Mouse (Mus musculus): ENCODE data around the gene Sclt1. TPM values are rescaled to one million over a fixed set of nuclear protein-coding genes. Genes with fewer than 3 reads are reported as not detected.
A peak's percentile ranks its signal among the peaks of the same experiment; 100 is the strongest.
"Not testable (repeated sequence)": the region's sequence is repeated elsewhere in the genome, so short reads cannot be mapped to it uniquely, and the experiment has no call there.

Gene Sclt1
- 21.4 and 22.5 TPM in 2 replicates for polyA plus RNA-seq (2015; fragmentation: Nextera tagmentation; extraction: Ambion mirVana)

DNA sequence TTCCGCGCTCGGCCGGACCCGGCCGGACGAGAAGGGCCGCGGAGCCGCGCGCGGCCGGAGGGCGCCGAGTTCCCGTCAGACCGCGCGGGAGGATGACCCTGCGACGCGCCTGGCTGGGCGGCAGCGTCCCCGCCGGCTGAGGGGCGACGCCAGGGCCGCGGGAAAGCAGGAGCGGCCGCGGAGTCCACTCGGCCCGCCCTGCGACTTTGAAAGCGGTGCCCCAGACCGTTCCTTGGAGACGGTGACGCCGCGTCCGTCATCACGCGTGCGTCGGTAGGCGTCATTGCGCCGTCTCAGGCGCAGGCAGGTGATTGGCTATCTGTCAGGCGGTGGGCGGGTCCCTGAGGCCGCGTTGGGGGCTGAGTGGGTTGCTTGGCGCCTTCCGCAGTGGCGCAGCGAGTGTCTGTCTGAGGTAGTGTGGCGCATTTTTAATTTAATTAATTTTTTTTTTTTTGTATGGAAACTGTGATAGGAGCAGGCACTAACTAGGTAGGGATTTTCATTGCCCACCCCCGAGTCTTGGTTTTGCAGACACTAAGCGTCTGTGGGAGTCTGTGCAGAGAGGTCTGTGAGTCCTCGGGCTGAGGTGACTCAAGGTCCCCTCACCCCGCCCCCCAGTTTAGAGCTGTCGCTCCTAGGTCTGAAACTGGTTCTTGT is at the start of gene Sclt1, which contains the start of gene D3Ertd751e:
Gene Sclt1, minus strand, starts transcription at position 237 of the 657 bp plus-strand sequence.
Gene D3Ertd751e, plus strand, starts transcription at position 334 of the 657 bp plus-strand sequence.
- ATAC-seq (ENCODE audit: low read depth), result peak; percentile 99
- under 1% methylated on average over 66 of the region's 66 CpGs for WGBS
- no peaks in the 10 kb centered on the region for H3K9me3 ChIP-seq
- H3K27me3 ChIP-seq, result no peaks in the 10 kb centered on the region
- no peaks in the 10 kb centered on the region for H3K36me3 ChIP-seq
- H3K27ac ChIP-seq (replicated peaks), result peak within 1 kb of the TSS; percentile 95
- H3K4me1 ChIP-seq (replicated peaks), result peaks cover 25% of the 10 kb centered on the region
- H3K4me3 ChIP-seq, result peak within 1 kb of the TSS; percentile 83
- H3K9ac ChIP-seq, result peak within 1 kb of the TSS; percentile 92
- H3K4me2 ChIP-seq, result peak within 1 kb of the TSS; percentile 78

DNA sequence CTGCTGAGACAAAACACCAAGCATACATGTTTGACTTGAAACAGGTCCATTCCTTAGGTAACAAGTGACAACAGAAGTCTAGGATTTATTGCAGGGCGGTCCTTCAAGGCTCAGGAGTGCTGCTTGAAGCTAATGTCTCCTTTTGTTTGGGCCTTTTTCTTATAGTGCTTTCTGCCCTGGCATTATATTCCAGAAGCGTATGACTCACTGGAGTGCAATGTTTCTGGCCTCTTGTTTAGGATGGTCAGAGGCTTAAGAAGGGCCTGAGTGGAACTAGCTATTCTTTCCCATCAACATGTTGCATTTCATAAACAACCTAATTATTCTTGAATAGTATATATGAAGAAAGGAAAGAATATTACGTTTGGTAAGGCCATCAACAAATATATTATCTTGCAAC is 19.8 kb upstream of the Sclt1 start:
- Histone ChIP-seq H3K4me1 (replicated peaks) (no peaks in the 10 kb centered on the region), H3K4me2 (no peak overlapping the region), H3K27ac (replicated peaks) (no peak overlapping the region), H3K9me3 (0 out of 2 replicates have a peak, but pooled peaks cover 3% of the 10 kb centered on the region), H3K4me3 (no peak overlapping the region), H3K9ac (no peak overlapping the region), H3K36me3 (no peaks in the 10 kb centered on the region), H3K27me3 (no peaks in the 10 kb centered on the region)
- no peak for ATAC-seq (ENCODE audit: low read depth)
- 87% methylated on average over 3 of the region's 3 CpGs for WGBS

DNA sequence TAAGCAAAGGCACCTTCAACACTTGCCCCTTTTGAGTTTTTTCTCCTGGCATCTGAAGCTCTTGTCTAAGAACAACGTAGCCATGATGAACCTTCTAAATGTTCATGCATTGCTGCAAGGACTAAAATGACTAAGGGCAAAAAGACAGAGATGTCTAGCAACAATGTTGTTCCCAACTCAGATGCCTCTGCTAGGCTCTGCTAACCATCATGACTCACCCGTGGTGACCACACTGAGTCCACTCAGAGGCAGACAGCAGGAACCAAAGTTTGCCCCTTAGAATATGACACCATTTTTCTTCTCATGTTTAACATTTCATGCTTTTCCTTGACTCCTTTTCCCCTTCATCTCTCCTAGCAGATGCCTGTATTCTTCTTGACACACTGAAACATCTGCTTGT is 12.2 kb upstream of the Sclt1 start:
- 84% methylated on average over 2 of the region's 2 CpGs for WGBS
- H3K36me3 ChIP-seq, result no peaks in the 10 kb centered on the region
- no peak for ATAC-seq (ENCODE audit: low read depth)

DNA sequence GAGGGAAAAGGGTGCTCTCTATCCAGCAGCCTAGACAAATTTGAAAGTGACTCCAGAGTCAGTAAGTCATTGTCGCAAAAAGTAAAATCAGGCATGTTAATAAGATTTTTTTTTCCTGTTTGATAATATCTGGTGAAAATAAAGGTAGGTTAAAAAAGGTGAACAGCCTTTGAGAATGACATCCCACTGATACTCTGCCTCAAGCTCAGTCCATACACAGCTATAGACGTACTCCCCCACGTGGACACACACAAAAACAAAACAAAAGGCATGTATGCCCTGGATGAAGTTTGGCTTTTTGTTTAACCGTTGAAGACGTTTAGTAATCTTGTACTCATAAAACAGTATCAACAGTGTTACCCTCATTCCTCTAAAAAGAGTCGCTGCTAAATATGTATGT is 1.1 kb upstream of the Sclt1 start:
- Histone ChIP-seq H3K9ac (peak overlapping the region; percentile 92; the same call in 1 of the 2 replicates), H3K36me3 (no peaks in the 10 kb centered on the region), H3K27me3 (no peaks in the 10 kb centered on the region), H3K4me2 (peak overlapping the region; percentile 61), H3K4me3 (peak overlapping the region; percentile 83; the same call in 1 of the 2 replicates), H3K4me1 (replicated peaks) (peaks cover 25% of the 10 kb centered on the region), H3K27ac (replicated peaks) (no peak overlapping the region), H3K9me3 (no peaks in the 10 kb centered on the region)
- whole genome bisulfite sequencing, result 51% methylated on average over 6 of the region's 6 CpGs
- ATAC-seq (ENCODE audit: low read depth), result no peak

More for the DNA sequence above, 12.2 kb upstream of the Sclt1 start:
- H3K9ac ChIP-seq, result no peak overlapping the region
- H3K4me2 ChIP-seq, result no peak overlapping the region
- no peaks in the 10 kb centered on the region for H3K27me3 ChIP-seq
- no peaks in the 10 kb centered on the region for H3K4me1 ChIP-seq (replicated peaks)
- H3K4me3 ChIP-seq, result no peak overlapping the region
- no peak overlapping the region for H3K27ac ChIP-seq (replicated peaks)
- H3K9me3 ChIP-seq, result no peaks in the 10 kb centered on the region

DNA sequence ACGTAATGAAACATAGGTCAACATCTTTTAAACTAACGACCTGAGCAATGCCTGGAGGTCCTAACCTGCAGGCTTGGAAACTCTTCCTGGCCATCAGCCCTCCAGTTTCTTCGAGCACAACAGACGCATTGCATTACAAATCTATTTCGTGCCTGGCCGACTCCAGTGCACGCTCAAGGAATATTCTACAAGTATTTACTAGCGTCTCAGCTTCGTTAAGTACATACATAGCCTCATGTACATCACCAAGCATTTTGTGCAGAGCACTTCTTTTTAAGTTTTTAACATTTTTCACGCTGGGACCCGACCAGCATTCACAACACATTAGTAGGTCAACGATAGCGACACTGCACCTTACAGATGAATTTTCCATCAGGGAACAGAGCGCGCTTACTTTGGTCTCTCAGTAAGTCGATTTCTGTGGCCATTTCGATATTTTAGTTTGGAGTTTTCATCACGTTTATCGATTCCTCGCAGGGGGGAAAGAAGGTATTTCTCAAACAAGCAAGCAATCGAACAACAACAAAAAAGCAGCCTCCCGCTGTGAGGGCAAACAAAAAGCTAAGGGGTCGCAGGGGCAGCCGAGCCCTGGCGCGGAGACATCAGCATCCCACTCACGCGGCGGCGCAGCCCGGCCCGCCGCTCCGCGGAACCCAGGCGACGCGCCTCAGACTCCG is 575 bp downstream of the Sclt1 start:
- peaks cover 25% of the 10 kb centered on the region for H3K4me1 ChIP-seq (replicated peaks)
- ATAC-seq (ENCODE audit: low read depth), result 0 out of 2 replicates have a peak, but pooled peaks have one; percentile 9
- under 1% methylated on average over 39 of the region's 39 CpGs for WGBS

DNA sequence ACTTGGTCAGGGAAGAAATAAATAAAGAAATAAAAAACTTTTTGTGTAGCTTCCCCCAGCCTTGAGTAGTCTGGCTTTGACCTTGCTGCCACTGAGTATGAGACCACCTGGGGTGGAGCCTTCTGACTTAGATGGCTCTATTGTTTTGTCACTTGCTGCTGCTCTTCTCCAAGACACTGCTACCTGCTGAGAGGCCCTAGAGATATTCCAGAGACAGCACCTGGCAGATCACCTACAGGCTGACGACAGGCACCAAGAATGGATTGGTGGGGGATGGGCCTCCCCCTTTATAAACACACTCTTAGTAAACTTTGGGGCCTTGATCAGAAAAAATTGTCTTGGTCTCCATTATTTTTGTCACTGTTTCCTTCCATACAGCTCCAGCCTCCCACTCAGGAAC is 46.6 kb downstream of the Sclt1 start:
- no peak for ATAC-seq (ENCODE audit: low read depth)
- no peak overlapping the region for H3K4me3 ChIP-seq
- no peaks in the 10 kb centered on the region for H3K4me1 ChIP-seq (replicated peaks)
- H3K27me3 ChIP-seq, result no peaks in the 10 kb centered on the region
- no peak overlapping the region for H3K27ac ChIP-seq (replicated peaks)
- no peak overlapping the region for H3K9ac ChIP-seq
- H3K9me3 ChIP-seq, result 0 out of 2 replicates have a peak, but pooled peaks cover 4% of the 10 kb centered on the region
- peaks cover 29% of the 10 kb centered on the region for H3K36me3 ChIP-seq
- H3K4me2 ChIP-seq, result no peak overlapping the region
- 79% methylated on average over 1 of the region's 1 CpGs for WGBS

More for the DNA sequence above, 575 bp downstream of the Sclt1 start:
- H3K36me3 ChIP-seq, result no peaks in the 10 kb centered on the region
- H3K4me2 ChIP-seq, result peak overlapping the region; percentile 78
- H3K9ac ChIP-seq, result peak overlapping the region; percentile 92
- peak overlapping the region; percentile 83 for H3K4me3 ChIP-seq
- H3K27me3 ChIP-seq, result no peaks in the 10 kb centered on the region
- no peaks in the 10 kb centered on the region for H3K9me3 ChIP-seq
- peak overlapping the region; percentile 95 for H3K27ac ChIP-seq (replicated peaks)

DNA sequence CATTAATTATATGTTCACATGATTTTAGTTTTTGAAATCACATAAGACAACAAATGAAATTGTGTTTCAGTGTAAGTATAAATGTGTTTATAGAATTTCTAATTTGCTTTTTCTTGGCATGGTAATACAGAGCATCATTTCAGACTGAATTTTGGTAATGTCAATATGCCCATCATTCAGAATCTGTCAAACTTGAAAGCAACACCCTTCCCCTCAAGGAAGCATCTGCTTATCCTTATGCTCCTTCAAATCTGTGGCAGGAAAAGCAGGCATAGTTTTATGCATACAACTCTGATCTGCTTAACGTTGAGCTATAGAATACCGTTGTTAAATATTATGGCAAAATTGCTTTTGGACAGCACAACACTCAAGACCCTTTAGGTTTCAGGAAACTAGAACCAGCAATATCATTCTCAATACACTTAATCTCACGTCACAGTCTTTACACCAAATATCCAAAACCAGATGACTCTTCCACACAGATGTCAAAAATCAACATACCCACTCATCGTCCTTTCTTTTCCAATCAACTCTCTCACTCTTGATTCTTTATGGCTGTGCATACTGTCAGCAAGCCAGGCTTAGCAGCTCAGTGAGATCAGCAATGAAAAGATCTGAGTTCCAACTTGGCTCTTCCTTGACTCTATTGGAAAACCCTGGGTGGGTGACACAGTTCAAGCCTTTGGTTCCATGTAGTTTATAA is 49.7 kb downstream of the Sclt1 start:
- no peak overlapping the region for H3K27ac ChIP-seq (replicated peaks)
- no peaks in the 10 kb centered on the region for H3K27me3 ChIP-seq
- 0 out of 2 replicates have a peak, but pooled peaks cover 4% of the 10 kb centered on the region for H3K9me3 ChIP-seq
- 96% methylated on average over 4 of the region's 4 CpGs for WGBS
- no peak overlapping the region for H3K4me3 ChIP-seq
- ATAC-seq (ENCODE audit: low read depth), result no peak
- no peak overlapping the region for H3K4me2 ChIP-seq
- H3K36me3 ChIP-seq, result peaks cover 7% of the 10 kb centered on the region
- H3K9ac ChIP-seq, result no peak overlapping the region
- no peaks in the 10 kb centered on the region for H3K4me1 ChIP-seq (replicated peaks)

DNA sequence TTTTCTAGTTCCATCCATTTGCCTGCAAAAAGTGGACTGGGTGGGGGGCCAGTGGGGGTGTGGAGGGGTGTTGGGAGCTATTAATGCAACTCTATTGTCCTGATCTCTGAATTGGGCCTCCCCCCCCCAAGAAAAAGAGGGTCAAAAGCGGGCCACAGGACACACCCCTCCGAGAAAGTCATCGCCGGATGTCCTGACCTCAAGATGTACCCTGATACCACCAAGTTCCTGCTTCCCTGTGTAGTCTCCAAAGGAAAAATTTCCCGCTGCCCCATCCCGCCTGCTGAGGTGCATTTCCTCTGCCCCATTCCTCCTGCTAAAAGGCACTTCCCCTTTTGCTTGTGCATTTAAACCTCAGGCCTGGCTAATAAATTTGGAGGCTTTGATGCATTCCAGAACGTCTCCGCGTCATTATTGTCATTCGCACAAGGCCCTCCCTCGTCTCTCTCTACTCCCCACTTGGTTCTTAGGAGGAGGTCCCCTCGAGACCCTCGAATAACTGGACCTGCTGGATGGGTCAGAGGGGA is 52.1 kb downstream of the Sclt1 start:
- H3K4me2 ChIP-seq, result not testable (repeated sequence)

DNA sequence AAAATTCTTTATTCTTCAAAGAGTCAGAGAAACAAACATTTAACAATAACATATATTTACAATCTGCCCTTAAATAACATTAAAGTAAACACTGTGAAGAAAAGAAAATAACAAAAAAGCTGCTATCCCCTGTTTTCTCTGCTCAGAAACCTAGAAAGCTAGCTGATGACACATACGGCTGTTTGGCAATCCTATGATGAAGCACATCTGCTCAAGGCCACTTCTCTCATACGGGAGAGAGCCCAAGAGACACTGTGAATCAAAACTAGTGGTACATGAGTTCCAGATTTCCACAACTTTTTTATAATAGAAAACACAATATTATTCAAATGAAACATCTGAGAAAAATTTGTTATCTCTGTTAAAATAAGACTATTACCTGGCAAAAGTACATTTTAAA is 55.9 kb downstream of the Sclt1 start:
- no peak for ATAC-seq (ENCODE audit: low read depth)
- no peak overlapping the region for H3K4me3 ChIP-seq
- H3K27me3 ChIP-seq, result no peaks in the 10 kb centered on the region
- 83% methylated on average over 2 of the region's 2 CpGs for WGBS
- H3K4me2 ChIP-seq, result no peak overlapping the region
- H3K9ac ChIP-seq, result no peak overlapping the region
- no peak overlapping the region for H3K27ac ChIP-seq (replicated peaks)
- peaks cover 7% of the 10 kb centered on the region for H3K36me3 ChIP-seq
- H3K9me3 ChIP-seq, result no peaks in the 10 kb centered on the region
- no peaks in the 10 kb centered on the region for H3K4me1 ChIP-seq (replicated peaks)

More for the DNA sequence above, 52.1 kb downstream of the Sclt1 start:
- not testable (repeated sequence) for H3K27me3 ChIP-seq; ATAC-seq (ENCODE audit: low read depth); H3K4me3 ChIP-seq; H3K36me3 ChIP-seq; H3K9me3 ChIP-seq; H3K4me1 ChIP-seq (replicated peaks); H3K27ac ChIP-seq (replicated peaks); H3K9ac ChIP-seq
- 90% methylated on average over 13 of the region's 13 CpGs for WGBS

DNA sequence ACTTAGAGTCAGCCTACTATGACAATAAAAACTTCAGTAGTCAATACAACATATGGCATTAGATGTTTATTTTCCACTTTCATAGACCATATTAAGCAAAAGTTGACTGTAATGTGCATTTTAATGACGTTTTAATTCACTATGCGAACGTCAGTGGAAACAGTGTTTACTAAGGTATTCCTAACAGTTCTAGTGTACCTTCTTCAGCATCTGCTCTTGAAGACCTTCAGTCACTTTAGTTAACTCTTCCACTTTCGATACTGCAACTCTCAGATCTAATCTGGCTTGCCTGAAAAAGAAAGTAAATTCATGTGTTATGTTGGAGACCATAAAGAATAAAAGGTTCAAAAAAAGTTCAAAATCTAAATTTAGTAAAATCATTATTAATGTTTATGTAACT is 60.2 kb downstream of the Sclt1 start:
- peaks cover 15% of the 10 kb centered on the region for H3K36me3 ChIP-seq
- 89% methylated on average over 4 of the region's 4 CpGs for WGBS
- no peak overlapping the region for H3K27ac ChIP-seq (replicated peaks)
- no peaks in the 10 kb centered on the region for H3K4me1 ChIP-seq (replicated peaks)
- H3K4me2 ChIP-seq, result no peak overlapping the region
- no peak overlapping the region for H3K9ac ChIP-seq
- H3K9me3 ChIP-seq, result no peaks in the 10 kb centered on the region
- H3K27me3 ChIP-seq, result no peaks in the 10 kb centered on the region
- no peak for ATAC-seq (ENCODE audit: low read depth)
- H3K4me3 ChIP-seq, result no peak overlapping the region

DNA sequence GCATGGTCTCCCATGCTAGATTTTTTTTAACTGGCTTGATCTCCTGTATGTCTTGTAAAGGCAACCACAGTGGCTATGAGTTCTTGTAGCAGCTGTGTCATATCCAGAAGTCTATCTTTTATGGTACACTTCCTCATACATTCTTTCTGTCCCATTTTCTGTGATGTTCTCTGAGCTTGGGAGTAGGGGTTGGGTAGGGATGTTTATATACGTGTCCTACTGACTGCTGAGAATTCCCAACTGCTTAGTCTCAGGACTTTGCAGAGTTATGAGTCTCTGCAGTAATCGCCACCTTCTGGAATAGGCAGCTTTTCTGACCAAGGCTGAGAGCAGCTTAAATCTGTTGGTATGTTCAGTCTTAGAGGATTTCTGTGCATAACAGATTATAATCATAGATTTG is 65.7 kb downstream of the Sclt1 start:
- no peak for ATAC-seq (ENCODE audit: low read depth)
- Histone ChIP-seq H3K4me1 (replicated peaks) (no peaks in the 10 kb centered on the region), H3K27ac (replicated peaks) (no peak overlapping the region), H3K9me3 (no peaks in the 10 kb centered on the region), H3K4me2 (no peak overlapping the region), H3K27me3 (no peaks in the 10 kb centered on the region), H3K9ac (no peak overlapping the region), H3K4me3 (no peak overlapping the region), H3K36me3 (peaks cover 34% of the 10 kb centered on the region)
- 94% methylated on average over 2 of the region's 2 CpGs for WGBS

DNA sequence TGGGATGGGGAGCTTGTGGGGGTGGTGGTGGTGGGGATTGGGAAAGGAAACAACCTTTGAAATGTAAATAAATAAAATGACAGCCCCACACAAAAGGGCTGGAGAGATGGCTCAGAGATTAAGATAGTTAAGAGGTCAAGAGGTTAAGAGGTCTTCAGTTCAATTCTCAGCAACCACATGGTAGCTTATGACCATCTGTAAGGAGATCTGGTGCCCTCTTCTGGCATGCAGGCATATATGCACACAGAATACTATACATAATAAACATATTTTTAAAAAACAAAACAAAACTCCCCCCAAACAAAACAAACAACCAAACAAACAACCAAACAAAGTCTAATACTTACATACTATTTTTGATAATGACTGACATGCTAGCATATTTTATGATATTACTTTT is 67.5 kb downstream of the Sclt1 start:
- Histone ChIP-seq H3K4me2 (no peak overlapping the region), H3K36me3 (peaks cover 36% of the 10 kb centered on the region), H3K4me1 (replicated peaks) (no peaks in the 10 kb centered on the region), H3K9me3 (no peaks in the 10 kb centered on the region), H3K27ac (replicated peaks) (no peak overlapping the region), H3K27me3 (no peaks in the 10 kb centered on the region), H3K9ac (no peak overlapping the region), H3K4me3 (no peak overlapping the region)
- no peak for ATAC-seq (ENCODE audit: low read depth)
